In genomic region chr11:117235086-117235897, GRCm38 (mm10) we compare ENCODE assay signal across 9 mouse cellular contexts. TPM values are rescaled to one million over a fixed set of nuclear protein-coding genes. Genes with fewer than 3 reads are reported as not detected.
DNase-seq lines count a peak whose midpoint lies in the region; TF ChIP-seq lines count a peak whose summit lies in the region.
"Had no signal": no experiment of that assay in that cellular context is flagged by ENCODE, and none has a peak within 500 bp of the region (broad histone marks: within the 10 kb centered on the region; RNA-seq: fewer than 3 reads in every experiment).

No protein-coding gene starts in this region.

- 56% methylated on average over 12 of the region's 12 CpGs for WGBS in limb, embryonic 10.5 days
- 42% methylated on average over 12 of the region's 12 CpGs for WGBS in thymus, adult 2 months

- H3K27me3 ChIP-seq in limb, embryonic 10.5 days (ENCODE audit: low read depth, poor library complexity, severe bottlenecking): peaks cover 7% of the 10 kb centered on the region; the same call in 1 of the 2 replicates
- no peaks in the 10 kb centered on the region for H3K27me3 ChIP-seq in thymus, adult 2 months (ENCODE audit: control insufficient read depth, insufficient read depth, low read length)
- H3K27me3 ChIP-seq: Patski had no signal

- H3K9me3 ChIP-seq in limb, embryonic 10.5 days (replicated peaks): no peaks in the 10 kb centered on the region

- peak; percentile 70 for DNase-seq in left cerebral cortex, postnatal 4 days
- no peak for DNase-seq in left cerebral cortex, postnatal 36 days (ENCODE audit: low spot score in 2 of 2)
- DNase-seq in heart, postnatal 25 days (ENCODE audit: low spot score): peak; percentile 45
- no peak for DNase-seq in limb, embryonic 10.5 days (ENCODE audit: low spot score)
- peak; percentile 55 for DNase-seq in testis, postnatal 14 days (ENCODE audit: low spot score)
- no peak for DNase-seq in thymus, adult 2 months
- no peak for DNase-seq in right cerebral cortex, postnatal 4 days

- H3K4me1 ChIP-seq in brown adipose tissue, adult 24 weeks (ENCODE audit: control insufficient read depth, insufficient read depth, insufficient read length, low read length): peaks cover 10% of the 10 kb centered on the region; the same call in 1 of the 2 replicates
- H3K4me1 ChIP-seq in limb, embryonic 10.5 days: peaks cover 66% of the 10 kb centered on the region
- H3K4me1 ChIP-seq in thymus, adult 2 months (replicated peaks; ENCODE audit: control insufficient read depth, insufficient read depth, low read length): peaks cover 35% of the 10 kb centered on the region

- no peaks in the 10 kb centered on the region for H3K36me3 ChIP-seq in limb, embryonic 10.5 days
- H3K36me3 ChIP-seq in thymus, adult 2 months (ENCODE audit: control insufficient read depth, insufficient read depth, low read length): no peaks in the 10 kb centered on the region

- no peak overlapping the region for H3K4me3 ChIP-seq in brown adipose tissue, adult 24 weeks (ENCODE audit: insufficient read depth, low read depth, low read length)
- H3K4me3 ChIP-seq in limb, embryonic 10.5 days: peak overlapping the region; percentile 9; the same call in 1 of the 2 replicates
- no peak overlapping the region for H3K4me3 ChIP-seq in thymus, adult 2 months (ENCODE audit: control insufficient read depth, insufficient read depth, low read length)

- peak overlapping the region; percentile 5; the same call in 1 of the 2 replicates for H3K27ac ChIP-seq in brown adipose tissue, adult 24 weeks (replicated peaks; ENCODE audit: low read depth, low read length)
- H3K27ac ChIP-seq in limb, embryonic 10.5 days: peak overlapping the region; percentile 15; the same call in 1 of the 2 replicates
- no peak overlapping the region for H3K27ac ChIP-seq in thymus, adult 2 months (ENCODE audit: control insufficient read depth, insufficient read depth, low read length)

- no peak for TF ChIP-seq POLR2A in thymus, adult 2 months (IDR thresholded peaks at IDR 0.05; ENCODE audit: control insufficient read depth, extremely low read depth, insufficient read depth, low read length, poor library complexity)

- TF ChIP-seq CTCF in thymus, adult 2 months (IDR thresholded peaks at IDR 0.05; ENCODE audit: borderline replicate concordance, control insufficient read depth, extremely low read depth, insufficient read depth, low read length, poor library complexity): no peak

- intact Hi-C loops in left cerebral cortex, postnatal 4 days (cut with DNase I): no loop called here
- intact Hi-C loops in left cerebral cortex, postnatal 36 days (cut with DNase I): loop anchor here (5.0 to 10.0 kb wide), 3 partner anchors 62 to 590 kb away; partner anchors contain the start of genes Afmid and Tk1
- intact Hi-C loops in heart, postnatal 25 days (cut with DNase I): loop anchor here (5.0 kb wide), 1 partner anchor 62 kb away; no protein-coding TSS in a partner anchor

RNA-seq across cellular contexts. Expression of gene Sept9, which starts 35.8 kb away (rescaled TPM):
- total RNA-seq in left cerebral cortex, postnatal 4 days (2021): 100 to 1,000 TPM in 1 of 2 experiments, 10 to 100 TPM in 1; 94.9 to 103 TPM
- 10 to 100 TPM; 74.3 to 77.1 TPM for total RNA-seq in left cerebral cortex, postnatal 36 days (2021)
- polyA plus RNA-seq in brown adipose tissue, adult 24 weeks (2012; ENCODE audit: insufficient read depth, insufficient read length, missing spikeins): 65.5 and 118 TPM in 2 replicates
- total RNA-seq in heart, postnatal 25 days (2021): 10 to 100 TPM; 32.2 to 35.2 TPM
- 265 and 282 TPM in 2 replicates for polyA plus RNA-seq in limb, embryonic 10.5 days (2016; fragmentation: Nextera tagmentation; extraction: Ambion mirVana)
- polyA plus RNA-seq in thymus, adult 2 months (2012; rRNA removed): 113 and 139 TPM in 2 replicates

Comparison
In these comparisons a context has a peak if more than half of its experiments do, and no peak if none do; other contexts are left out.
1. DNase-seq: peak in left cerebral cortex, postnatal 4 days (single experiment), heart, postnatal 25 days (single experiment) and testis, postnatal 14 days (single experiment); none in left cerebral cortex, postnatal 36 days (0 of 2), limb, embryonic 10.5 days (single experiment), thymus, adult 2 months (single experiment) and right cerebral cortex, postnatal 4 days (single experiment).